21 mouse cellular contexts compared by ENCODE assay signal in genomic region chr11:85738585-85738984, GRCm38 (mm10).
DNase-seq lines count a peak whose midpoint lies in the region; ATAC-seq and TF ChIP-seq lines count a peak whose summit lies in the region.
"Had no signal": no experiment of that assay in that cellular context is flagged by ENCODE, and none has a peak within 500 bp of the region (broad histone marks: within the 10 kb centered on the region; RNA-seq: fewer than 3 reads in every experiment).

No protein-coding gene starts in this region.

- ATAC-seq in heart, embryonic 13.5 days (ENCODE audit: extremely low read depth, insufficient number of reproducible peaks, low FRiP score, low TSS enrichment), result no peak
- no peak for ATAC-seq in limb, embryonic 12.5 days (ENCODE audit: insufficient number of reproducible peaks, insufficient read depth, low FRiP score, low TSS enrichment, low read depth)
- ATAC-seq in midbrain, postnatal 0 days (ENCODE audit: low FRiP score), result no peak
- ATAC-seq: forebrain, embryonic 16.5 days; intestine, embryonic 16.5 days had no signal

- H3K9ac ChIP-seq in heart, embryonic 13.5 days, result no peak overlapping the region
- no peak overlapping the region for H3K9ac ChIP-seq in limb, embryonic 12.5 days (replicated peaks)
- no peak overlapping the region for H3K9ac ChIP-seq in midbrain, postnatal 0 days (replicated peaks; ENCODE audit: low read length, poor library complexity, severe bottlenecking)
- H3K9ac ChIP-seq: embryonic facial prominence, embryonic 12.5 days; heart, embryonic 12.5 days; hindbrain, embryonic 14.5 days had no signal

- 53% methylated on average over 5 of the region's 5 CpGs for WGBS in heart, embryonic 13.5 days
- WGBS in limb, embryonic 12.5 days, result 19% methylated on average over 5 of the region's 5 CpGs
- WGBS in midbrain, postnatal 0 days, result 44% methylated on average over 5 of the region's 5 CpGs

- no peak; the same call in 1 of the 2 replicates for TF ChIP-seq CTCF in layer of hippocampus, adult 2 months (conservative IDR thresholded peaks at IDR 0.05)
- no peak for TF ChIP-seq CTCF in brain, embryonic 14.5 days (IDR thresholded peaks at IDR 0.05; ENCODE audit: borderline replicate concordance, extremely low read depth, insufficient read depth, insufficient read length)
- TF ChIP-seq CTCF in midbrain, postnatal 0 days (IDR thresholded peaks at IDR 0.05), result no peak

- H3K4me1 ChIP-seq in heart, embryonic 13.5 days, result peaks cover 48% of the 10 kb centered on the region
- H3K4me1 ChIP-seq in limb, embryonic 12.5 days (replicated peaks), result peaks cover 79% of the 10 kb centered on the region
- H3K4me1 ChIP-seq in midbrain, postnatal 0 days (ENCODE audit: insufficient read depth, low read length), result peaks cover 1% of the 10 kb centered on the region; the same call in 1 of the 2 replicates

- H3K4me2 ChIP-seq in heart, embryonic 13.5 days, result no peak overlapping the region
- H3K4me2 ChIP-seq in limb, embryonic 12.5 days, result peak overlapping the region; percentile 41
- H3K4me2 ChIP-seq in midbrain, postnatal 0 days (ENCODE audit: low read depth, low read length, poor library complexity, severe bottlenecking), result no peak overlapping the region
- H3K4me2 ChIP-seq: embryonic facial prominence, embryonic 12.5 days; heart, embryonic 12.5 days; hindbrain, embryonic 14.5 days had no signal

- no peaks in the 10 kb centered on the region for H3K9me3 ChIP-seq in heart, embryonic 13.5 days
- no peaks in the 10 kb centered on the region for H3K9me3 ChIP-seq in limb, embryonic 12.5 days
- H3K9me3 ChIP-seq in midbrain, postnatal 0 days (ENCODE audit: low read length), result no peaks in the 10 kb centered on the region
- H3K9me3 ChIP-seq: embryonic facial prominence, embryonic 12.5 days; heart, embryonic 12.5 days had no signal

- no peak overlapping the region for H3K4me3 ChIP-seq in heart, embryonic 13.5 days
- no peak overlapping the region for H3K4me3 ChIP-seq in layer of hippocampus, adult 2 months
- H3K4me3 ChIP-seq in limb, embryonic 12.5 days (replicated peaks), result no peak overlapping the region
- no peak overlapping the region for H3K4me3 ChIP-seq in midbrain, postnatal 0 days (ENCODE audit: low read depth, low read length)
- H3K4me3 ChIP-seq: embryonic facial prominence, embryonic 12.5 days; heart, embryonic 12.5 days; megakaryocyte, embryonic 14.5 days had no signal

- no peak for TF ChIP-seq POLR2A in brain, embryonic 14.5 days (IDR thresholded peaks at IDR 0.05; ENCODE audit: borderline replicate concordance, extremely low read depth, insufficient read depth, insufficient read length, poor library complexity, severe bottlenecking)

- H3K36me3 ChIP-seq in heart, embryonic 13.5 days, result no peaks in the 10 kb centered on the region
- no peaks in the 10 kb centered on the region for H3K36me3 ChIP-seq in limb, embryonic 12.5 days
- no peaks in the 10 kb centered on the region for H3K36me3 ChIP-seq in midbrain, postnatal 0 days (ENCODE audit: insufficient read depth, low read length)
- H3K36me3 ChIP-seq: embryonic facial prominence, embryonic 12.5 days; heart, embryonic 12.5 days had no signal

- peak overlapping the region; percentile 73 for H3K27ac ChIP-seq in heart, embryonic 13.5 days (replicated peaks)
- H3K27ac ChIP-seq in layer of hippocampus, adult 2 months, result peak overlapping the region; percentile 21; the same call in 1 of the 2 replicates
- H3K27ac ChIP-seq in limb, embryonic 12.5 days, result peak overlapping the region; percentile 72; the same call in 1 of the 2 replicates
- no peak overlapping the region for H3K27ac ChIP-seq in midbrain, postnatal 0 days (ENCODE audit: low read depth, low read length)
- H3K27ac ChIP-seq: hindbrain, embryonic 14.5 days had no signal

- peaks cover 16% of the 10 kb centered on the region; the same call in 1 of the 2 replicates for H3K27me3 ChIP-seq in heart, embryonic 13.5 days (replicated peaks)
- peaks cover 46% of the 10 kb centered on the region for H3K27me3 ChIP-seq in limb, embryonic 12.5 days
- H3K27me3 ChIP-seq in midbrain, postnatal 0 days (ENCODE audit: insufficient read depth, low read length), result no peaks in the 10 kb centered on the region; the same call in 1 of the 2 replicates
- H3K27me3 ChIP-seq: embryonic facial prominence, embryonic 12.5 days had no signal

- no peak for DNase-seq in heart, adult 8-10 months (ENCODE audit: low spot score)
- DNase-seq in layer of hippocampus, adult 2 months (ENCODE audit: low spot score in 2 of 2), result no peak
- DNase-seq in layer of hippocampus, postnatal 10 days (ENCODE audit: low spot score in 2 of 2), result no peak
- DNase-seq in brain, embryonic 14.5 days (ENCODE audit: low read depth), result peak; percentile 52
- no peak for DNase-seq in midbrain, postnatal 0 days (ENCODE audit: low spot score)
- DNase-seq: adrenal gland, postnatal 36 days; B cell, adult 2 months; cerebellum, adult 8-10 months; kidney, postnatal 36 days; liver; lung, adult 18-20 months; midbrain, embryonic 14.5 days; thymus, adult 2 months had no signal
